Mouse (Mus musculus) embryonic facial prominence, embryonic 13.5 days (tissue): ENCODE measurements around the gene Bbs9. TPM values are rescaled to one million over a fixed set of nuclear protein-coding genes. Genes with fewer than 3 reads are reported as not detected.

Experiments
- ATAC-seq: fragments of 200-750 bp; cut with Nextera tagmentation; 2 replicates; pipeline ENCODE4 v1.8.0; 2017; ENCODE audit warnings: low read depth; ENCODE audit not compliant: insufficient number of reproducible peaks, insufficient read depth, low FRiP score, low TSS enrichment
- H3K27ac ChIP-seq: fragments of 300-500 bp; sonication (generic); 2 replicates; pipeline ENCODE4 v1.5.1; 2015; ENCODE audit warnings: moderate library complexity, mild to moderate bottlenecking, inconsistent platforms
- H3K27me3 ChIP-seq: fragments of 300-500 bp; sonication (generic); 2 replicates; pipeline ENCODE4 v1.6.1; 2015; ENCODE audit warnings: mild to moderate bottlenecking, inconsistent platforms
- H3K36me3 ChIP-seq: fragments of 300-500 bp; sonication (generic); 2 replicates; pipeline ENCODE4 v1.6.1; 2015; ENCODE audit warnings: mild to moderate bottlenecking, inconsistent platforms
- H3K4me1 ChIP-seq: fragments of 300-500 bp; sonication (generic); 2 replicates; pipeline ENCODE4 v1.6.1; 2015; ENCODE audit warnings: inconsistent platforms
- H3K4me2 ChIP-seq: fragments of 300-500 bp; sonication (generic); 2 replicates; pipeline ENCODE4 v1.6.1; 2015; ENCODE audit warnings: moderate library complexity, mild to moderate bottlenecking, inconsistent platforms
- H3K4me3 ChIP-seq: fragments of 300-500 bp; sonication (generic); 2 replicates; pipeline ENCODE4 v1.5.1; 2015; ENCODE audit warnings: mild to moderate bottlenecking, inconsistent platforms
- H3K9ac ChIP-seq: fragments of 300-500 bp; sonication (generic); 2 replicates; pipeline ENCODE4 v1.6.1; 2015; ENCODE audit warnings: mild to moderate bottlenecking, inconsistent platforms
- H3K9me3 ChIP-seq: fragments of 300-500 bp; sonication (generic); 2 replicates; pipeline ENCODE4 v1.6.1; 2016; ENCODE audit warnings: inconsistent platforms
- WGBS: fragments of 180-500 bp; shearing (Covaris S2); methylation state at CpG from one replicate; pipeline ENCODE4 v1.1.7; 2015; ENCODE audit warnings: mixed read lengths; 5-methylcytosine and 5-hydroxymethylcytosine counted together
- polyA plus RNA-seq: library from polyadenylated mRNA; unstranded; fragments of >200 nt; fragmentation: Nextera tagmentation; extraction: Ambion mirVana; gene quantifications from 2 replicates; pipeline ENCODE4 v1.2.1, GENCODE M21; 2015

The Bbs9 gene
- polyA plus RNA-seq, 1 experiment from 2014 or later = 13.8 TPM

GRCm38 (mm10) chr9:22679485-22679884 lies 204.0 kb downstream of the Bbs9 start:
- ATAC-seq = no peak
- Histone ChIP-seq H3K27ac (no peak overlapping the region), H3K36me3 (no peaks in the 10 kb centered on the region), H3K4me3 (no peak overlapping the region), H3K27me3 (no peaks in the 10 kb centered on the region), H3K9ac (no peak overlapping the region), H3K4me2 (no peak overlapping the region), H3K9me3 (no peaks in the 10 kb centered on the region), H3K4me1 (peaks cover 12% of the 10 kb centered on the region; the same call in 1 of the 2 replicates)
- 80% methylated on average over 4 of the region's 4 CpGs for WGBS

- H3K27me3 ChIP-seq = no peaks in the 10 kb centered on the region
- WGBS = 72% methylated on average over 12 of the region's 12 CpGs
- no peak overlapping the region for H3K4me3 ChIP-seq
- ATAC-seq = no peak
- no peak overlapping the region for H3K9ac ChIP-seq
- no peak overlapping the region for H3K4me2 ChIP-seq
- peaks cover 12% of the 10 kb centered on the region; the same call in 1 of the 2 replicates for H3K4me1 ChIP-seq
- no peaks in the 10 kb centered on the region for H3K9me3 ChIP-seq
- no peaks in the 10 kb centered on the region for H3K36me3 ChIP-seq
- H3K27ac ChIP-seq = no peak overlapping the region
These were observed 204.5 kb downstream of the Bbs9 start for GRCm38 (mm10) chr9:22680031-22680430.

- no peak for ATAC-seq
- Histone ChIP-seq H3K4me2 (no peak overlapping the region), H3K9ac (no peak overlapping the region), H3K4me3 (no peak overlapping the region), H3K36me3 (no peaks in the 10 kb centered on the region), H3K27me3 (no peaks in the 10 kb centered on the region), H3K27ac (no peak overlapping the region), H3K4me1 (peaks cover 12% of the 10 kb centered on the region; the same call in 1 of the 2 replicates), H3K9me3 (no peaks in the 10 kb centered on the region)
- WGBS = 69% methylated on average over 1 of the region's 1 CpGs
These were observed 205.0 kb downstream of the Bbs9 start for GRCm38 (mm10) chr9:22680484-22680883.

- no peak overlapping the region for H3K9ac ChIP-seq
- H3K27ac ChIP-seq = 0 out of 2 replicates have a peak overlapping the region, but pooled peaks have one; percentile 33
- H3K9me3 ChIP-seq = no peaks in the 10 kb centered on the region
- no peak for ATAC-seq
- peaks cover 24% of the 10 kb centered on the region for H3K4me1 ChIP-seq
- no peak overlapping the region for H3K4me3 ChIP-seq
- no peaks in the 10 kb centered on the region for H3K27me3 ChIP-seq
- H3K36me3 ChIP-seq = no peaks in the 10 kb centered on the region
- WGBS = 27% methylated on average over 3 of the region's 3 CpGs
- H3K4me2 ChIP-seq = no peak overlapping the region
These were observed 208.3 kb downstream of the Bbs9 start for GRCm38 (mm10) chr9:22683786-22684185.

- ATAC-seq = no peak
- Histone ChIP-seq H3K9me3 (no peaks in the 10 kb centered on the region), H3K4me2 (no peak overlapping the region), H3K27me3 (peaks cover 4% of the 10 kb centered on the region; the same call in 1 of the 2 replicates), H3K27ac (0 out of 2 replicates have a peak overlapping the region, but pooled peaks have one; percentile 51), H3K4me1 (peaks cover 24% of the 10 kb centered on the region), H3K4me3 (no peak overlapping the region), H3K36me3 (no peaks in the 10 kb centered on the region), H3K9ac (no peak overlapping the region)
- 58% methylated on average over 6 of the region's 6 CpGs for WGBS
These were observed 211.4 kb downstream of the Bbs9 start for GRCm38 (mm10) chr9:22686765-22687472.

- no peak overlapping the region for H3K4me3 ChIP-seq
- no peak overlapping the region for H3K27ac ChIP-seq
These were observed 214.7 kb downstream of the Bbs9 start for GRCm38 (mm10) chr9:22690234-22690633.

GRCm38 (mm10) chr9:22695392-22695791 lies 219.9 kb downstream of the Bbs9 start:
- no peak overlapping the region for H3K4me3 ChIP-seq
- no peak overlapping the region for H3K9ac ChIP-seq
- WGBS = 84% methylated on average over 4 of the region's 4 CpGs
- no peaks in the 10 kb centered on the region for H3K9me3 ChIP-seq
- H3K4me2 ChIP-seq = no peak overlapping the region
- H3K27me3 ChIP-seq = peaks cover 21% of the 10 kb centered on the region
- H3K4me1 ChIP-seq = peaks cover 15% of the 10 kb centered on the region
- no peak for ATAC-seq
- no peak overlapping the region for H3K27ac ChIP-seq
- 0 out of 2 replicates have a peak, but pooled peaks cover 2% of the 10 kb centered on the region for H3K36me3 ChIP-seq

More at GRCm38 (mm10) chr9:22690234-22690633, 214.7 kb downstream of the Bbs9 start:
- H3K27me3 ChIP-seq = peaks cover 16% of the 10 kb centered on the region; the same call in 1 of the 2 replicates
- no peaks in the 10 kb centered on the region for H3K9me3 ChIP-seq
- ATAC-seq = no peak
- no peak overlapping the region for H3K9ac ChIP-seq
- WGBS = 23% methylated on average over 7 of the region's 7 CpGs
- H3K4me1 ChIP-seq = peaks cover 17% of the 10 kb centered on the region
- H3K4me2 ChIP-seq = no peak overlapping the region
- no peaks in the 10 kb centered on the region for H3K36me3 ChIP-seq

- Histone ChIP-seq H3K27me3 (peaks cover 24% of the 10 kb centered on the region), H3K36me3 (0 out of 2 replicates have a peak, but pooled peaks cover 2% of the 10 kb centered on the region), H3K4me3 (no peak overlapping the region), H3K27ac (0 out of 2 replicates have a peak overlapping the region, but pooled peaks have one; percentile 22), H3K9ac (no peak overlapping the region), H3K4me1 (peaks cover 15% of the 10 kb centered on the region), H3K4me2 (no peak overlapping the region), H3K9me3 (no peaks in the 10 kb centered on the region)
- ATAC-seq = 0 out of 2 replicates have a peak, but pooled peaks have one; percentile 32
- 39% methylated on average over 7 of the region's 7 CpGs for WGBS
These were observed 221.4 kb downstream of the Bbs9 start for GRCm38 (mm10) chr9:22696809-22697374.

- no peak for ATAC-seq
- Histone ChIP-seq H3K27me3 (peaks cover 24% of the 10 kb centered on the region), H3K4me2 (no peak overlapping the region), H3K9ac (no peak overlapping the region), H3K27ac (no peak overlapping the region), H3K9me3 (no peaks in the 10 kb centered on the region), H3K4me1 (peaks cover 15% of the 10 kb centered on the region), H3K4me3 (no peak overlapping the region), H3K36me3 (0 out of 2 replicates have a peak, but pooled peaks cover 2% of the 10 kb centered on the region)
- WGBS = 54% methylated on average over 4 of the region's 4 CpGs
These were observed 222.3 kb downstream of the Bbs9 start for GRCm38 (mm10) chr9:22697811-22698210.

- Histone ChIP-seq H3K27me3 (peaks cover 21% of the 10 kb centered on the region), H3K27ac (no peak overlapping the region), H3K9ac (no peak overlapping the region), H3K4me2 (no peak overlapping the region), H3K9me3 (no peaks in the 10 kb centered on the region; the same call in 1 of the 2 replicates), H3K4me1 (peaks cover 15% of the 10 kb centered on the region), H3K4me3 (no peak overlapping the region), H3K36me3 (0 out of 2 replicates have a peak, but pooled peaks cover 2% of the 10 kb centered on the region)
- WGBS = 13% methylated on average over 1 of the region's 1 CpGs
- no peak for ATAC-seq
These were observed 223.0 kb downstream of the Bbs9 start for GRCm38 (mm10) chr9:22698501-22698900.

- Histone ChIP-seq H3K9me3 (no peaks in the 10 kb centered on the region; the same call in 1 of the 2 replicates), H3K36me3 (0 out of 2 replicates have a peak, but pooled peaks cover 2% of the 10 kb centered on the region), H3K27me3 (peaks cover 15% of the 10 kb centered on the region), H3K4me2 (no peak overlapping the region), H3K27ac (no peak overlapping the region), H3K4me1 (peaks cover 10% of the 10 kb centered on the region), H3K9ac (no peak overlapping the region), H3K4me3 (no peak overlapping the region)
- no peak for ATAC-seq
- WGBS = 89% methylated on average over 1 of the region's 1 CpGs
These were observed 226.6 kb downstream of the Bbs9 start for GRCm38 (mm10) chr9:22702065-22702611.
